Mouse (Mus musculus): ENCODE measurements around the gene Aftph.

Aftph gene

DNA sequence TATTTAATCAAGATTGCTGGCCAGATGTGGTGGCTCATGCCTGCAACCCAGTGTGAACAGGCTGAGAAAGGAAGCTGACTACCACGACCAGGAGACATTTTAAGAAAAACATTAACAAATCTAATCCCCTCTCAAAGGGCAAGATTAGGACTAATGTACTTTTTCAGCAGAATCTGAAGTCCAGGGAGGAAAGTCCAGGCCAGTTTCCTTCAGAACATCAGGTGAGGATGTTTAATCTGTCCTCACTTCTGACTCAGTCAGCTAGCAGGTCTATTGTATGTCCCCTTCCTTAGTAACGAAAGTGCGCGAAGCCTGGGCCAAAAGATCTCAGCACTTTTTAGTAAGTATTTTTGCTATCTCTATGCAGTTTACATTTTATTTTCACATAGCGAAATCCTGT is 17.8 kb downstream of the Aftph start:
- no peak for DNase-seq

DNA sequence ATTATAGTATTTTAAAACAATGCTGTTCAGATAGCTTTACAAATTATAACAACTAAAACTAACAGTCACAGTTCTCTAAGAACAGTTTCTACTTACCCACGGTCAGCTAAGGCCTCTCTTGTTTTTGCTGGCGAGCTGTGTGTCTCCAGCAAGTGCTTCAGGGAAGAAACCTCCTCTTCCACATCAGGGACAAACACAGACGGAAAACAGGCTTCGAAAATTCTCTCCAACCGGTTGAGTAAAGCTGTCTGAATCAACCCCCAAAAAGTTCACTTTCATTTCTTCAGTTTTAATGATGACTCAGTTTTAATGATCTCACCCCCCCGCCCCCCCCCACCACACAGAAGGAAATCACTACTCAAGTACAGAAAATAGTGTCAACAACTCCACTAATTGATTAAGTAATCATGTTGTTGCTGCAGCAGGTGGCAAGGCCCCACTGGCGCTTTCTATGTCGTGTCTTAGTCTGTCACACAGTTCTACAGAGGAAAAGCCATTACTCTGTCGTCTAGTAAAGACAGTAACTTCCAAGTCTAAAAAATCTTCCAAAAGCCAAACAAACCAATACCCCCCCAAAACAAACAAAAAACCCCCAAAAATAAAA is 29.2 kb downstream of the Aftph start:
- no peak for DNase-seq

DNA sequence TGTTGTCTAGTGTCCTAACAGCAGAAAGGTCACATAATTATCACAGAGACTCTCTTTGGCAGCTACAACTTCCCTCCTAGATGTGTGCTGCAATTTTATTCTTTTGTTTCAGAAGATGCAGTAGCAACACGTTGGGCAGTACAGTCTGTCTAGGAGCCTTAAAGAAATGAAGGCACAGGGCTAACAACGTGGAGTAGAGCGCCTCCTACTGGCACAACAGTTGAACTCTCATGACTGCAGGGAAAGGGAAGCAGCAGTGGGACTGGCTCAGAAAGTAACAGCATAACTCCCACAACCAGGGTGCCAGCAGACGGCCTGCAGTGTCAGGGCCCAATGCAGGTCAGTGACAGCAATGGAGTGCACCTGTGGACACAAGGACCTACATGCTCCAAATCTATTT is 50.4 kb downstream of the Aftph start:
- peak; percentile 70 to 72 for DNase-seq

DNA sequence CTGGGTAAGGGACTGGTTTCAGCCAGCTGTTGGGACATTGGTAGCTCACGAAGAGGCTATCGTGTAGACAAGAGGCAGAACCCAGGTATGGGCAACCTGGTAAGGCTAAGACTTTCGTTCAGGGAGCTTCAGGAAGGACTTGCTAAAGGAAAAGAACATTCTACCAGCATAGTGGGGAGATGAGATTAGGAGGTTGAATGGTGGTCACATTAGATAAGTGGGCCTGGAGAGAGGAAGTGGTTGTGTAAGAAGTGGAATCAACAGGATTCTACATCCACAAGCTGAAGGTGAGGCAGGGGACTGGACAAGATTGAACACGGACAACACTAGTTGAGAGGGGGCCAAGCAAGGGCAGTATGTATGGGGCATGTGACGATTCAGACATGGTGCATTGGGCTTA is 59.7 kb downstream of the Aftph start:
- no peak for DNase-seq

DNA sequence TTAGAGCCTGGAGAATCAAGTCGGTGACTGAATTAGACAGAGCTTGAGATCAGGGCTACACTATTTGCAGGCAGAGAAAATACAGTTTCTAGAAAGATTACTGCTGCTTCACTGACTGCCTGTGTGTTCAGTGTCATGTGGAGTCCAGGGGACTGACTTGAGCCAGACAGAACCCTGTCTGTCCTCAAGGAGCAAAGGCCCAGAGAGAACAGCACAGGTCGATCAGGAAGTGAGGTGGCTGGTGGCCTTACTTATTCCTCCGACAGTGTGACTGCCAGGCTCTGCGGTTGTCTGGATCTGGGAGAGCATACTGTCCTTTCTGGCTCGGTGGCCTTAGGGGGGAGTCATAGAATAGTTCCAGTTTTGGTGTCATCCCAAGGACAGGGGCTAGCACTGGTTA is 60.6 kb downstream of the Aftph start:
- DNase-seq: no peak

DNA sequence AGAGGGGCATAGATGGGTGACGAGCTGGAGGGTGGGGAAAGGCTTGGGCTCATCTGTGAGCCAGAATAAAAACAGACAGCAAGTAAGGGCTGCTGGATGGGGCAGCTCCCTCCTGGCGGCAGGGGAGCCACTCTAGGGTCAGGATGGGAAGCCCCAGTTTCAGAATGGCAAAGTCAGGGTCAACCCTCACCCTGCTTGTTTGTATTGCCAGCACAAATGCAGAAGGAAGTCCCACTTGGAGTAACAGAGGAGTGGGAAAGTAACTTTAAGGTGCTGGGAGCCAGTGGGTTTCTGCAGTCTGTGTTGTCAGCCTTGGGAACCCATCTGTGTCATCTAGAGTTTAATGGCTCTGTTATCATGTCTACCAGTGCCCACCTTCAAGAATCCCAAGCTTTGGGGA is 62.0 kb downstream of the Aftph start:
- DNase-seq: no peak

DNA sequence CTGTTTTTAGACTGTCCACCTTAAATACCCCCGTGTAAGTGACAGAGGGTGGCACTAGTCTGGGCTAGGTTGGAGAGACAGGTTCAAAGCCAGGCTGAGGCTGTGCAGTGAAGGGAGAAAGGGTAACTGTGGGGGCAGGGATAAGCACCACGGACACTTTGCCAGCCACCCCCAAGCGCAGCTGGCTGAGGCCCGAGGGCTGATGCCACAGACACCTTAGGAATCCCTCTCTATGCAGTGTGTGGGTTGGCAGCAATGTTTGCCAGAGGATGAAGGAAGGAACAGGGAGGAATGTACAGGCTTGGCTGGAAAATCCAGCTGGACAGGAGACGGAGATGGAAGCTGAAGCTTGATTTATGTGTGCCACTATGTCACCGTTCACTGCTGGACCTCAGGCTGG is 68.9 kb downstream of the Aftph start:
- DNase-seq: no peak

DNA sequence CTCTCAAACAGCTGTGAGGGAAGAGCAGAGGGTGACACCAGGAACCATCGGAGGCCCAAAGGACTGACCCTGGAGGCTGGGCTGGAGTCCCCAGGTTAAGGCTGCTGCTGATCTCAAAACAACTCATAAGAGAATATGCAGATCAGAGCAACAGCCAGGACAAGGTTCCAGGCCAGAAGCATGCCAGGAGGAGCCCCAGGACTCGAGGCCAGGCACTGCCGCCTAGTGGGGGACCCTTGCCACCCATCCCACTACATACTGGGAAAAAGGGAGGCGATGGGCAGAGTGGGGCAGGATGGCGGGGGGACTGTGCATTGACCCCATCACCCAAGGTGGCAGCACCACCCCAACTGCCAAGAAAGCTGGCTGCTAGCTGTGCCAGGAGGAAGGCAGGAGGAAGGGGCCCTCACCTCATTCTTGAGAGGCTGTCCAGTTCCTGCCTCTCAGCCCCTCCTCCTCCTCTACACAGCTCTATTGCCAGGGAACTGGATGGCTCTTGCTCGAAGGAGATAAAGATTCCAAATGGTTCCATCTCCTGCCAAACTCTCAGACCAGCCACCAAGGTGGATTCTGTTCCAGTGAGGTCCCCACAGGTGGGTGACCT is 69.5 kb downstream of the Aftph start:
- no peak for DNase-seq

DNA sequence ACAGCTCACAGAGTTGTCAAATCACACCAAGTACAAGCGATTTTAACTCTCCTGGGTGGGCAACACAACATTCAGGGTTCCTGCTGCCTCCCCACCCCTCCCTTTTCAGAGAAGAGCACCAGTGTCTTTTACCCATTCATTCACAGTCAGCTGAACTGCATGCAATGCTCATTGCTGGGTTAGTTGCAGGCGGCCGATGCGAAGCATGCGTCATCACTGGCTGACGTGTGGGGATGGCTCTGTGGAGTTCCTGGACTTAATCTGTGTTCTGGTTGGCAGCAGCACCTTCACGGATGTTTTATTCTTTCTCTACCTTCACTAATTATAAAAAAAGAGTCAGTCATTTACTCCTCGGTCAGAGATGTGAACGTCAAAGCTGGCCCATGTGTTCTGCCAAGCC is 76.5 kb downstream of the Aftph start:
- DNase-seq: no peak

DNA sequence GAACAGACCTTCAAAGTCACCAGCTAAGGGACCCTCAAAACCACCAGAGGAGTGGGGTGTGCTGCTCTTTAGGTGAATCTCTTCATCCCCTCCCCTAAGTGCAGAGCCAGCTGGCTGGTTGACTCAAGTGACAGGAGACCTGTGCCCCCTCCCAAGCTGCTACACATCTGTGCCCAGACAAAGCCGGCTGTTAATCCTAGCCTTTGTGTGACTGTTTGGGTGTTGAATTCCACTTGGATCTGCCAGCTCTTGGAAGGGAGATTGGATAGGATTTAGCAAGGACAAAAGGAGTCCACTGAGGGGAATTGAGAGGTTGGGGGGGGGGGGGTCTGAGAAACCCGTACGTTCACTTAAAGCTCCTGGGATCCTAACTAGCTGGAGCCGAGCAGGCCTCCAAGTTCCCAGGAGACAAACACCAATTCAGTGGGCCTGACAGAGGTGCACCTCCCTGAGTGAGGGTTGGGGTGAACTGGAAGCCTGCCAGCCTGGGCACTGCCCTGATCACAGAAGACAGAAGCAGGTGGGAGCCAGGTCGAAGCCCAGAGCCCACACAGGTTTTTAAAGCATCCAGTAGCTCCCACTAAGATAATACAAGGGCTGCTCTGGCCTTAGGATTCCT is 77.7 kb downstream of the Aftph start:
- no peak for DNase-seq

DNA sequence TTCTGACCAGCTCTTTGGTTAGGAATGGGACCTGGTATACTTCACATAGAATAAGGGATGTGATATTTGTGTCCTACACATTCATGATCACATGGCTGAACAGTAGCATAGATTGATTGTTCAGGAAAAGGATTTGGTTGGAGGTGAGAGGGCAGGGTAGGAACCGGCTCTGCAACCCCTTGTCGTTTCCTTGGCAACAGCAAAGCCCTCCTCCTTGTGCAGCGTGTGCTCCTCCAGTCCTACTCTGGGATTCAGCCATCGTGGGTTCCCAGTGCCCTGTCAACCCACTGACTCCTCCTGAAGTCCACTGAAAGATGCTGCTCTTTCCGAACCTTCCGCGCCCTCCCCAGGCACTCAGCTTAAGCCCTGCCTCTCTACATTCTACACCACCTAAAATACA is 78.6 kb downstream of the Aftph start:
- DNase-seq: no peak

DNA sequence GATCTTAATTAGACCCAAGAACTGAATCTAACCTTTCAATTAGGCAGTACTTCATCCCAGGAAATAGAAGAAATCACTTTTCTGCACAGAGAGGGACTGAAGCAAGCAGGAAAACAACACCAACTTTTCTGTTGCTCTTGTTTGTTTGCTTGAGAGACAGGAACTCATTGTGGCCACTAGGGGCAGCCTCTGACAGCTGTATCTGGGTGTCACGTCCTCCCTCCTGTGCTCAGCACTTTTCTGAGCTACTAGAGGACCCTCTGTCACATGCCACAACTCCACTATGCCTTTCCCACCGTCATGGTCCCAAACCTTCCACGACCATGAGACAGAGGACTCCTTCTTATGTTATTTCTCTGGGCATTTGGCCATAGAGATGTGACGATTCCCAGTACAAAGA is 79.7 kb downstream of the Aftph start:
- DNase-seq: peak in 1 of 2 experiments; percentile 34

DNA sequence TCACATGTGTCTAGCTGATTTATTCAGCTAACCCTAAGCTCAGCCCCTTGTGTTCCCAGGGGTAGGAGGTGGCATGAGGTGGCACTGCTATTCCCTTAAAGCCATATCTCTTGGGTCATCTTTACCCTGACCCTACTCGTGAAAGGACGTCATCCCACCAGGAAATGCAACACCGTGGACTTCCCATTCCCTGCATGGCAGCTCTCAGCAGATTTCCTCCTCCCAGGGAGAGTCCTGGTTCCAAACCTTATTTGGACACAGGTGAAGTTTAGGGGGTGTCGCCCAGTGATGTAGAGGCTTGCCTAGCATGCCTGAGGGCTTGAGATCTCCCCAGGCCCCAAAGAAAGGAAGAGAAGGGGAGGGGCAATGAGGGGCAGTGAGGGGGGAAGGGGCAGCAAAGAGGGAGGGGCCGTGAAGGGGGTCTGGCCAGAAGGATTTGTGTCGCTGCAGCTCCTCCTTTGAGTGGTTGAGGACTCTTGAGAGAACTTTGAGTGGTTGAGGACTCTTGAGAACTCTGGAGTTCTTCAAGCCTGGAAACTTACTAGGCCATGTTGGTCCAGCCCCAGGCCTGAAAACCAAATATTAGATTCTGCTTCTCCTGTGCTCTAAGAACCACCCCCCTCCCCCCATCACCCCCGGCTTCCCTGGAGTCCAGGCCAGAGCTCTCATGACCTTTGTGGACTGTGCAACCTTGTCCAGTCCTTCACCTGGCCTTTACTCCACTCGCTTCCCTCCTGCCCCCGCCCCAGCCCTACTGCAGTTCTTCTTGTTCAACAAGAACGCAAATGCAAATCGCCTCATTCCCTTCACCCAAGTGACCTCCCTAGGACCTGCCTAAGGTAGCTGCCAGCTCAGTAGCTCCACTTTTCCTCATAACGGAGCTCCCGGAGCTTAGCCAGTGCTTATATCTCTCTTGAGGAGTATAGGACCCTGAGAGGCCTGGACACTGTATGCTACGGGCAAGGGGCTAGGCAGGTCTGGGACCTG is 81.0 kb downstream of the Aftph start:
- no peak for DNase-seq

DNA sequence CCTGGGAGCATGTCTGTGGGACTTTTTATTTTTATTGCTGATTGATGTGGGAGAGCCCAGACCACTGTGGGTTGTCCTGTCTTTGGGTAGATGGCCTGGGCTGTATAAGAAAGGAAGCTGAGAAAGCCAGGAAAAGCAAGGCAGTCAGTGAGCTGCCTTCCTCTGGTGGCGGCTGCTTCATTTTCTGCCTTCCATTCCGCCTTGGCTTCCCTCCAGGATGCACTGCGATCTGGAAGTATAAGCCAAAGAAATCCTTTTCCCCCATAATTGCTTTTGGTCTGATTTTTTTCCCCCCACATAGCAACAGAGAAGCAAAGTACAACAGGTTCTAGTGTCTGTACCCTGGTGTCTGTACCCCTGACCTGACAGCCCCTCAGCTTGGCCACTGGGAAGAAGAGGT is 82.3 kb downstream of the Aftph start:
- no peak for DNase-seq

DNA sequence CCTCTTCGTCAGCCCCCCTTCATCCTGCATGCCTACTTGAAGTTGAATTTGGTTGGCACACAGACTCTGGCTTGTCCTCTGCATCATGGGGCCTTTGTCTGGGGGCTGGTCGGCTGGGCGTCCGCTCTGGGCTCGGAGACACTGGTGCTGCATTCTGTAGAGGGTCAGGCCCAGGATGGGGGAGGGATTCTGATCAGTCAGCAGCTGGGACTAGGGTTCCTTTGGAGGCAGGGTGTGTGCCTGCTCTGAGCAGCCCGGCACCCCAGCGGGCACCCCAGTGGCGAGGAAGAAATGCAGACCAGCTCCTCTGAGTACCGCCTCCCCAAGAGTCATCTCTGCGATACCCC is 84.7 kb downstream of the Aftph start:
- no peak for DNase-seq

DNA sequence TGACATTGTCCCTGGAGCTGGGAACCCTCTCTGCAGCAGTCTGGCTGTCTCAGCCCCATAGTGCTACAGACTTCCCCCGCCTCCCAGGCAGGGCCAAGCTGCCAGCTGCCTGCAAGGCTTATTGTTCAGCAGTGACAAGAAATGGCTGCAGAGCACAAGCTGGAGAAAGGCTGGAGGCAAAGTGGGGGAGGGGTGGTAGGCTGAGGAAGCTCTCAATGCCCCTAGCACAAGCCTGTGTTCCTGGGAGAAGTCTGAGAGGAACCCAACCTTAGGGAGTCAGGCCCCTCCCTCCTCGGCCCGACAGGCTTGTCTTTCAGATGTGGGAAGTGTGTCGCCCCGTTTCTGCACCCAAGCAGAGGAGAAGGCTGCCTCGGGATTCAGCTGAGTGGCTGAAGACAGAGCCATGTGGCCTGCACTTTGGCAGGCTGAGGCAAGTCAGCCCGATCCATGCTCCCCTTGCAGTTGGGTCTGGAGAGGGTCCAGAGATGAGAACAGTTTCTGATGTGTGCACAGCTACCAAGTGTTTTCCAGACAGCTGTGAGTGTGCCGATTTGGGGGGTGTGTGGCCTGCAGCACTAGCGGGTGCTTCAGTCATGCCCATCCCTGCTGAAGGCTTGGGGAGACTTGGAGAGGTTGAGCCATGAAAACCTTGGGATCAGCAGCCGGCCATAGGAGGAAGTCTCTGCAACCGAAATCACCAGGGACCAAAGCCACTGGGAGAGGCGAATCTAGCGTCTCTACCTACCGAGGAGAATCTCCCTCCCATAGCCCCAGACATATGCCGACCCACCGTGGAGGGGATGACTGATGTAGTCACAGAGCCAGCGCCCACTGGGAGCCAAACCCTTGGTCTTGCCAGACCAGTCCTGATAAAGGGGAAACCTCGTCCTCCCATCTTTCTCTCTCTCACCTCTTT is 85.3 kb downstream of the Aftph start:
- peak; percentile 26 to 36 for DNase-seq

DNA sequence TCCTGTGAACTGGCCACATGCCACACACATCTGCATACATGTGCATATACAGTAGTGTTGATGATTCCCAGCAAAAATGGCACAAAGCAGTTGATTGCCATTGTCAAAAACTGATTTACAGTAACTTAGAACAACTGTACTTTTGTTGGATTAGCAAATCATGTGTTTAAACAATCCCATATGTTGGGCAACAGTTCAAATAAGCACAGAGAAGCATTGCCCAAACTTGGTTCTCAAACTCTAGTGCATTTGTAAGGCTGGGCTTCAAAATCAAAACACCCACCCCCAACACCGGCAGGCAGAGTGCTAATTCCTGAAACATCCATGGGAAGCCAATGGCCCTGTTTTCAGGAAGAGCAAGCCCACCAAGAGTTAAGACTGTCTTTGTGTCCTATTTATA is 90.2 kb downstream of the Aftph start:
- no peak for DNase-seq

DNA sequence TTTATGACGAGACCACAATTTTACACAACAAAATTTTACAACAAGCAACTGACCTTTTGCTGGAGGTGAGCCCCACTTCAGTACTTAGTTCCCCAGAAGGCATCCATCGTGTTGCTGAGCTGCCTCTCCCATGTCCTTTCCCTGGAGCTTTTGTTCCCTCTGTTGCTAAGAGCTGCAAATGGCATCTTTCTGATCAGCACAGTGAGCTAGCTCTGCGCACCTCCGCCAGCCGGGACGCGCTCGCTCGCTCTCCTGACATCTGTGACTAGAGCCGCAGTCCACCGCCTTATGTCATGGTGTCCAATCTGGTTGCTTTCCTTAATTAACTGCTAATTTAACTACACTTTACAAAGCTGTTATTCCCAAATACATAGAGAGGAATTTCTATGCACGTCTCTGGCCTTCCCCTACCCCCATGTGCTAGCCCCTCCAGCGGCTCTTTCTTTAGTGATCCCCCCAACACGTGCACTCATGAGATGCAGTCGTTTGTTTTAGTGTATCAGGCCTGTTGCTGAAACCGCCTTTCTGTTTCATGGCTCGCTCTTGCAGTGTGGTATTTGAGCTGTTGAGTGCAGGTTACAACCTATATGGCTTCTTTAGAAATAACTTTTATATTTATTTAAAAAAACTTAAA is 91.3 kb downstream of the Aftph start:
- DNase-seq: no peak

DNA sequence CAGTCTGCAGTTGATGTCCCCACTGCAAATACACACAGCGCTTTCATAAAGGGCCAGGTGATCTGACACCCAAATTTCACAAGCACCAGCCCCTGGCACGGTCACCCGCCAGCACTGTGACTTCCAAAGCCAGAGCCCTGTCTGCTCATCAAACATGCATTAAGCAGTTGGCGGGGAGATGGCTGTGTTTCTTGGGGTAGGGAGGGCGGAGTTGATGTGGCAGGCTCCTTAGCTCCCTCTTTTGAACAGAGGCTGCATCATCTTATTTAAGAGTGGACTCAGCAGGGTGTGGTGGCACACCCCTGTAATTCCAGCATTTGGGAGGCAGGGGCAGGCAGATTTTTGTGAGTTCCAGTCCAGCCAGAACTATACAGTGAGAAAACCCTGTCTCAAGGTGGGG is 91.9 kb downstream of the Aftph start:
- no peak for DNase-seq

DNA sequence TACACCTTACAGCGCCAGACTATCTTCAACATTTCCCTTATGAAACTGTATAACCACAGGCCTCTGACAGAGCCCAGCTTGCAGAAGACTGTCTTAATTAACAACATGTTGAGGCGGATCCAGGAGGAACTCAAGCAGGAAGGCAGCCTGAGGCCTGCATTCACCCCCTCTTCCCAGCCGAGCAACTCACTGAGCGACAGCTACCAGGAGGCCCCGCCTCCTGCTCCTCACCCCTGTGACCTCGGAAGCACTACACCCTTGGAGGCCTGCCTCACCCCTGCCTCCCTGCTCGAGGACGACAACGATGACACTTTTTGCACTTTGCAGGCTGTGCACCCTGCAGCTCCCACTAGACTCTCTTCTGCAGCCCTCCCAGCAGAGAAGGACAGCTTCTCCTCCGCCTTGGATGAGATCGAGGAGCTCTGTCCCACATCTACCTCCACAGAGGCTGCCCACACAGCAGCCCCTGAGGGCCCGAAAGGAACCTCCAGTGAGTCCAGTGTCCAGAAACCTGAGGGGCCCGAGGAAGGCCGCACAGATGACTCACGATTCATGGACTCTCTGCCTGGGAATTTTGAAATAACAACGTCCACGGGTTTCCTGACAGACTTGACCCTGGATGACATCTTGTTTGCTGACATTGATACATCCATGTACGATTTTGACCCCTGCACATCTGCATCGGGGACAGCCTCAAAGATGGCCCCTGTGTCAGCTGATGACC is 93.3 kb downstream of the Aftph start:
- no peak for DNase-seq

DNA sequence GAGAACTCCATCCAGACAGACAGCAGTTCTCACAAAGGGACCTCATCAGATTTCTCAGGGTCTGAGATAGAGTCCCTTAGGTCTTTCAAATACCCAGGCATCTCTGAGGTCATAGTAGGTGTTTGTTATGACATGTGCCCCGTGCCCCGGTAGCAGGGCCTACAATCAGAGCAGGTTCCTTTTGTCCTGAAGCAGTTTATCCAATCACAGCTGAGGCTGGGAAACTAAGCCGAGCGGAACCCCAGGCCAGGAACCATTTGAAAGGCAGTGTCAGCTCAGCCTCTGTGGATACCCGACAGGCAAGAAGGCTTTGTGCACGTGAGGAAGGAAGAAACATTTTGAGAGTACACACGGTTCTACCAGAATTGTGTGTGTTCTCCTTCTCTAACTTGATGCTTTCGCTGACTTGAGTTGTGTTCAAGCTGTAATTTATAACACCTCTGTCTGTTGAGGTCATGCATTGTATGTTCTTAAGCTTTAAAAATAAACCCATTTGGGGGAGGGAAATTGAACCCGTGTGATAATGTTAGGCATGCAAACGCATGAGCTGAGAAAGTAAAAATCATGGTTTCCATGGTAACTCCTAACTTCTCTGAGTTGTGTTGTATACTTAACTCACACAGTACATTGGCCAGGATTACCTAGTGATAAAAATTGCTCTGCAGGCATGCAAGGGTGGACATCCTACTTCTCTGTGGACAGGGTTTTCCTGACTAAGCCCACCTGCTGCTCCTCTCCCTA is 94.2 kb downstream of the Aftph start:
- DNase-seq: no peak
